Mouse (Mus musculus) heart, adult 2 months (tissue): ENCODE data around the gene Lrrc10b. TPM values are rescaled to one million over a fixed set of nuclear protein-coding genes. Genes with fewer than 3 reads are reported as not detected.

Experiments
- DNase-seq, 2 experiments: peaks; one replicate each; pipeline ENCODE4 v3.0.0; 2021
- H3K27ac ChIP-seq: fragments of 200-600 bp; 2 replicates; pipeline ENCODE4 v1.8.1; 2022
- H3K27me3 ChIP-seq: fragments of 200-500 bp; 2 replicates; pipeline ENCODE4 v1.6.1; 2012; ENCODE audit warnings: mild to moderate bottlenecking, low read length, inconsistent platforms, mixed read lengths; ENCODE audit not compliant: control insufficient read depth, insufficient read depth
- H3K36me3 ChIP-seq: fragments of 200-500 bp; 2 replicates; pipeline ENCODE4 v1.6.1; 2012; ENCODE audit warnings: low read length, inconsistent platforms; ENCODE audit not compliant: control insufficient read depth, insufficient read depth
- H3K4me1 ChIP-seq: fragments of 200-500 bp; 2 replicates; pipeline ENCODE4 v1.6.1; 2011; ENCODE audit warnings: low read length; ENCODE audit not compliant: control insufficient read depth, insufficient read depth
- H3K4me3 ChIP-seq: fragments of 200-600 bp; 2 replicates; pipeline ENCODE4 v1.8.1; 2022
- H3K79me2 ChIP-seq: fragments of 200-500 bp; replicated peaks from 2 replicates; pipeline ENCODE4 v1.6.1; 2012; ENCODE audit warnings: mild to moderate bottlenecking, inconsistent platforms, low read length, moderate library complexity, mixed read lengths; ENCODE audit not compliant: control insufficient read depth, insufficient read depth
- H3K9ac ChIP-seq: fragments of 200-500 bp; 2 replicates; pipeline ENCODE4 v1.6.1; 2012; ENCODE audit warnings: low read depth, mild to moderate bottlenecking, control low read depth, inconsistent platforms, low read length, mixed read lengths
- CTCF ChIP-seq: fragments of 200-600 bp; IDR thresholded peaks from 2 replicates; pipeline ENCODE4 v1.8.1; 2022; ENCODE audit warnings: antibody characterized with exemption, mild to moderate bottlenecking, moderate library complexity
- EP300 ChIP-seq: fragments of 200-500 bp; IDR thresholded peaks from 2 replicates; pipeline ENCODE4 v1.6.1; 2011; ENCODE audit warnings: low read depth, low read length, control low read depth; ENCODE audit not compliant: insufficient read depth
- POLR2A ChIP-seq: fragments of 200-500 bp; IDR thresholded peaks from 2 replicates; pipeline ENCODE4 v1.6.1; 2011; ENCODE audit warnings: mild to moderate bottlenecking, low read depth, low read length, control low read depth; ENCODE audit not compliant: insufficient read depth
- WGBS: fragments of 180-500 bp; shearing (Covaris S2); methylation state at CpG from one replicate; pipeline ENCODE4 v1.1.7; 2018; 5-methylcytosine and 5-hydroxymethylcytosine counted together
- intact Hi-C: fragments of 180-260 bp; cut with DNase I; formaldehyde crosslinking; loops from one replicate; pipeline ENCODE4 v1.15.1; 2025
- polyA plus RNA-seq: library from polyadenylated mRNA; depleted of rRNA; stranded (reverse); fragments of >200 nt; gene quantifications from 2 replicates; pipeline ENCODE4 v1.2.3, GENCODE M21; 2012
- total RNA-seq, 2 experiments: library from RNA; stranded (reverse); gene quantifications; 2 replicates each; pipeline ENCODE4 v1.2.3; 2021

Gene Lrrc10b
- total and polyA plus RNA-seq, 3 experiments, result 1.2 to 2.3 (median 1.7) TPM

GRCm38 (mm10) chr19:10431841-10432240 is 25.4 kb downstream of the Lrrc10b start:
- Histone ChIP-seq H3K27me3 (no peaks in the 10 kb centered on the region), H3K9ac (no peak overlapping the region), H3K36me3 (no peaks in the 10 kb centered on the region), H3K27ac (peak overlapping the region; percentile 36; the same call in 1 of the 2 replicates), H3K79me2 (no peaks in the 10 kb centered on the region), H3K4me3 (no peak overlapping the region), H3K4me1 (peaks cover 5% of the 10 kb centered on the region; the same call in 1 of the 2 replicates)
- 48% methylated on average over 4 of the region's 4 CpGs for WGBS
- DNase-seq, result no peak
- intact Hi-C loops, result loop anchor here (2.0 kb wide), 1 partner anchor 39 kb away; no protein-coding TSS in a partner anchor
- TF ChIP-seq CTCF (no peak), POLR2A (no peak), EP300 (no peak)

DNA sequence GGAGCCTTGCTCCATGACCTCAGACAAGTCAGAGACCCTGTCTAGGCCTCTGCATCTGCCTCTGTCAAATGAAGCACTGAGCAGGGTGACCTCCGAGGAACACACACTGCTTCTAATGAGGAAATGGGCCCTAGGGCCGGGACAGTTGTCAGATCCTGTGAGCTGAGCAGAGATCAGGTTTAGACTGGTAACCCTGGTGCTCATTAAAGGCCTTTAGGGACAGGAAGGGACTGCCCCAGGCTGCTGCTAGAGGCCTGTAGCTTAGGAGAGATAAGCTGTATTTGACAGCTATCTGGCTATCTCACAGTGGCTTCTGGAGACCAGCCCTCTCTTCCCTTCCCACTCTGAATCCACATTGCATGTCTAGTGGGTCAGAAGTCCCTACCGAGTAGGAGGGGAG is 25.9 kb downstream of the Lrrc10b start:
- TF ChIP-seq EP300, result no peak
- TF ChIP-seq POLR2A, result no peak
- no peak for TF ChIP-seq CTCF

GRCm38 (mm10) chr19:10429371-10429770 is 27.9 kb downstream of the Lrrc10b start:
- Histone ChIP-seq H3K4me1 (peaks cover 5% of the 10 kb centered on the region; the same call in 1 of the 2 replicates), H3K4me3 (no peak overlapping the region), H3K36me3 (no peaks in the 10 kb centered on the region), H3K27me3 (no peaks in the 10 kb centered on the region), H3K9ac (no peak overlapping the region), H3K79me2 (no peaks in the 10 kb centered on the region), H3K27ac (peak overlapping the region; percentile 23; the same call in 1 of the 2 replicates)
- TF ChIP-seq POLR2A (no peak), CTCF (no peak), EP300 (no peak)
- intact Hi-C loops, result no loop called here
- peak in 1 of 2 experiments; percentile 54 for DNase-seq
- WGBS, result 60% methylated on average over 8 of the region's 8 CpGs

More for the DNA sequence above, 25.9 kb downstream of the Lrrc10b start:
- Histone ChIP-seq H3K36me3 (no peaks in the 10 kb centered on the region), H3K27ac (peak overlapping the region; percentile 23; the same call in 1 of the 2 replicates), H3K4me1 (peaks cover 5% of the 10 kb centered on the region; the same call in 1 of the 2 replicates), H3K27me3 (no peaks in the 10 kb centered on the region), H3K9ac (no peak overlapping the region), H3K79me2 (no peaks in the 10 kb centered on the region), H3K4me3 (no peak overlapping the region)
- DNase-seq, result no peak
- intact Hi-C loops, result no loop called here
- WGBS, result 28% methylated on average over 3 of the region's 3 CpGs

DNA sequence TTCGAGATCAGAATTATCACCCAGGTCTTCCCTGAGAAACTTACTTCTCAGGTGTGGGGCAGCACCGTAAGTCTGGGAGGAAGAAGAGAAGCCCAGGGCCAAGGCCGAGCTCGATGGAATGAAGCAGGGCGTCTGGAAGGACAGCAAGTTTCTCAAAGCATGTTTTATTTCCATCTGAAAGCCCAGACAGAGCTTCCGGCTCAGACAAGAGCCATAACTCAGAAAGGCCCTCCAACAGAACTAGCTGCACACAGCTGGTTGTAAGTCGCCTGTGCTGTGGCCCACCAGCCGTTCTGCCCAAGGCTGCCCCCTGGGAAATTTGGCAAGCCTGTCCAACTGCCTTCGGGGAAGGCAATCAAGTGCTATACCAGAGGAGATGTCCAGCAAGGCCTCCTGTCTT is 29.8 kb downstream of the Lrrc10b start:
- intact Hi-C loops, result no loop called here
- Histone ChIP-seq H3K27ac (no peak overlapping the region), H3K27me3 (no peaks in the 10 kb centered on the region; the same call in 1 of the 2 replicates), H3K9ac (no peak overlapping the region), H3K4me3 (no peak overlapping the region), H3K79me2 (no peaks in the 10 kb centered on the region), H3K4me1 (peaks cover 3% of the 10 kb centered on the region; the same call in 1 of the 2 replicates), H3K36me3 (no peaks in the 10 kb centered on the region)
- DNase-seq, result no peak
- 77% methylated on average over 9 of the region's 9 CpGs for WGBS
- no peak for TF ChIP-seq EP300
- TF ChIP-seq CTCF, result no peak
- TF ChIP-seq POLR2A, result no peak

DNA sequence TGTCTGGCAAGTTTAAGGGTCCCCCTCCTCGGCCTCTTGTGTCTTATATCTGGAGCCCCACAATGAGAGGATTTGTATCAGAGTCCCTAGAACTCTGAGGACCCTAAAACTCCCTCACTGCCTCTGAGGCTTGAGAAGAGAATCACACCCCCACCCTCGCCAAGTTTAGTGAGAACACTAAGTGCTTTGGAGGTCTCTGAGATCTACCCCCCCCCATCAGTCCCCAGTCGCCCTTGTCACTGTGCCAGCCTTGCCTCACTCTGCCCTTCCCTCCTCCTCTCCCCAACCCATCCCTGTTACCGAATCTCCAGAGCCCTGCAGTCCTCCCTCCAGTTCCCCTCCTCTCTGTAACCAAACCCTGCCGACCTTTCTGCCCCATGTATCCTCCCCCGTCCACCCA is 30.5 kb downstream of the Lrrc10b start:
- no peak overlapping the region for H3K9ac ChIP-seq
- no peak overlapping the region for H3K27ac ChIP-seq
- intact Hi-C loops, result no loop called here
- no peaks in the 10 kb centered on the region for H3K36me3 ChIP-seq
- peaks cover 3% of the 10 kb centered on the region; the same call in 1 of the 2 replicates for H3K4me1 ChIP-seq
- no peaks in the 10 kb centered on the region for H3K79me2 ChIP-seq
- no peaks in the 10 kb centered on the region; the same call in 1 of the 2 replicates for H3K27me3 ChIP-seq
- no peak for DNase-seq
- no peak overlapping the region for H3K4me3 ChIP-seq
- TF ChIP-seq POLR2A (no peak), CTCF (no peak), EP300 (no peak)
- 57% methylated on average over 6 of the region's 6 CpGs for whole genome bisulfite sequencing

DNA sequence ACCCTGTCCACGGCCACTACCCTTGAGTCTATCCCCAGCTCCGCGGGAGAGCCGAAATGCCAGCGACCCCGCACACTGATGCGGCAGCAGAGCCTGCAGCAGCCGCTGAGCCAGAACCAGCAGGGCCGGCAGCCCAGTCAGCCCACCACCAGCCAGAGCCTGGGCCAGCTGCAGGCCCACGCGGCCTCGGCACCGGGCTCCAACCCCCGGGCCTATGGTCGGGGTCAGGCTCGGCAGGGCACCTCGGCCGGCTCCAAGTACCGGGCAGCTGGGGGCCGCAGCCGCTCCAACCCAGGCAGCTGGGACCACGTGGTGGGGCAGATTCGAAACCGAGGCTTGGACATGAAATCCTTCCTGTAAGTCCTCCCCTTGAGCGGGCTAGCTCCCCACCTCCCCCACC is 31.0 kb downstream of the Lrrc10b start:
- 68% methylated on average over 25 of the region's 25 CpGs for WGBS
- no peaks in the 10 kb centered on the region for H3K79me2 ChIP-seq
- no peak overlapping the region for H3K9ac ChIP-seq
- H3K27me3 ChIP-seq, result no peaks in the 10 kb centered on the region; the same call in 1 of the 2 replicates
- no peak overlapping the region for H3K27ac ChIP-seq
- H3K36me3 ChIP-seq, result no peaks in the 10 kb centered on the region
- H3K4me1 ChIP-seq, result peaks cover 3% of the 10 kb centered on the region; the same call in 1 of the 2 replicates
- no peak for DNase-seq
- no peak overlapping the region for H3K4me3 ChIP-seq
- intact Hi-C loops, result no loop called here
- TF ChIP-seq POLR2A (no peak), CTCF (no peak), EP300 (no peak)
